Mouse (Mus musculus) macrophage (primary cell): ENCODE data around the gene Me1. TPM values are rescaled to one million over a fixed set of nuclear protein-coding genes. Genes with fewer than 3 reads are reported as not detected.

Experiments used
- H3K27ac ChIP-seq: fragments of 350-480 bp; formaldehyde crosslinking; 2 replicates; pipeline ENCODE4 v1.9.0; 2021
- H3K36me3 ChIP-seq: fragments of 350-480 bp; formaldehyde crosslinking; 2 replicates; pipeline ENCODE4 v1.9.0; 2021; ENCODE audit errors: inconsistent target
- H3K4me3 ChIP-seq: fragments of 350-480 bp; formaldehyde crosslinking; 2 replicates; pipeline ENCODE4 v1.9.0; 2021; ENCODE audit errors: inconsistent target
- H3K79me2 ChIP-seq: fragments of 350-480 bp; formaldehyde crosslinking; 2 replicates; pipeline ENCODE4 v1.9.0; 2021; ENCODE audit errors: inconsistent target
- WGBS: methylation state at CpG from one replicate; pipeline ENCODE4 v1.1.7; 2026; ENCODE audit warnings: inconsistent platforms; ENCODE audit not compliant: missing documents; 5-methylcytosine and 5-hydroxymethylcytosine counted together
- polyA plus RNA-seq: library from polyadenylated mRNA; stranded (reverse); fragments of 250-400 nt; gene quantifications from 3 replicates; pipeline ENCODE4 v1.2.4, GENCODE M21; 2018; ENCODE audit warnings: inconsistent platforms

Gene Me1
- polyA plus RNA-seq, 1 experiment from 2014 or later = 0.80 TPM

DNA sequence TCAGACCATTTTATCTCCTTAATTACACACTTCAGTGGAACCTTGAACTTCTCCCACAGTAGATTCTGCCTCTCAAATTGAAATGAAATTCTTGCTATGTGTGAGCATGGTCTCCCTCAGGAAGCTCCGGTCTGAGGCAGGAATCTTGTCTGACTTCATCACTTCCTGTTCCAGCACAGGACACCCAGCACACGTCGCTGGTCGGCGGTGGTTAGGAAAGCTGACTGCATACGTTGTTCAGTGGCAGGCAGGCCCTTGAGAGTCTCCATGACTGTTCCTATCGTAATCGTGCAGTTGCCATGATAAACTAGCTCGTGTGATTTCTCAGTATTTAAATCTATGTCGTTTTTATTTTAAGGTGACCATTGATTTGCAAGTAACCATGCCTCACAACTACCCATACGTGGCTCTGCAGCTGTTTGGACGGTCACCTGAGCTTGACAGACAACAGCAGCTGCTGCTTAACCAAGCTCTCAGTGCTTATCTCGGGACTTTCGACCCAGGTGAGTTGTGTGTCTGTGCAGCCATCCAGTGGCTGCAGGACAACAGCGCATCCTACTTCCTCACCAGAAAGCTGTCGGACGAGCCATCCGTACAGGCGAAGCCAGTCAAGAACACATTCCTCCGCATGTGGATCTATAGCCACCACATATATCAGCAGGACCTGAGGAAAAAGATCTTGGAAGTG lies 122.0 kb downstream of the Me1 start:
- H3K27ac ChIP-seq = no peak overlapping the region
- H3K36me3 ChIP-seq = peaks cover 8% of the 10 kb centered on the region; the same call in 1 of the 2 replicates
- H3K79me2 ChIP-seq = no peaks in the 10 kb centered on the region; the same call in 1 of the 2 replicates
- no peak overlapping the region for H3K4me3 ChIP-seq
- WGBS = 64% methylated on average over 20 of the region's 20 CpGs

- H3K4me3 ChIP-seq = peak overlapping the region; percentile 43
- WGBS = 5% methylated on average over 13 of the region's 13 CpGs
- no peaks in the 10 kb centered on the region; the same call in 1 of the 2 replicates for H3K79me2 ChIP-seq
- H3K27ac ChIP-seq = no peak overlapping the region
- peaks cover 12% of the 10 kb centered on the region; the same call in 1 of the 2 replicates for H3K36me3 ChIP-seq
These were observed 123.0 kb downstream of the Me1 start for GRCm38 (mm10) chr9:86572636-86573291.

DNA sequence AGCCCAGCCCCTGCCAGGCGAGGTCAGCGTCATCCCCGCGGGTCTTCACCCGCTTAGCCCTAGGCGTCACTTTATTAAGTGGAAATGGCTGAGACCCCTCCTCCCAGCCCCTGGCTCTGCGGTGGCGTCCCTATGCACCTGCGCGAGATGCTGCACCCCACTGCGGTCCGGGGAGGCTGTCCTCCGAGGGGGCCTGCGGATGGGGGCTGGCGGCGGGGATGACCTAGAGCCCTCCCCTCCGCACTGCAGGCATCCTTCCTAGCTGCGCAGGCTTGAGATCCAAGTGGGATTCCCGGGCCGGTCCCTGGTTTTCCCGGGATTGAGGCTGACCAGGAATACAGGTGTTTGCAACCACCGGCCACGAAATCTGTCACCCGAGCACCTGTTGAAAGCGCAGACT lies 123.6 kb downstream of the Me1 start:
- Histone ChIP-seq H3K36me3 (peaks cover 12% of the 10 kb centered on the region; the same call in 1 of the 2 replicates), H3K4me3 (peak overlapping the region; percentile 43), H3K27ac (no peak overlapping the region), H3K79me2 (no peaks in the 10 kb centered on the region; the same call in 1 of the 2 replicates)
- 1% methylated on average over 25 of the region's 25 CpGs for WGBS

DNA sequence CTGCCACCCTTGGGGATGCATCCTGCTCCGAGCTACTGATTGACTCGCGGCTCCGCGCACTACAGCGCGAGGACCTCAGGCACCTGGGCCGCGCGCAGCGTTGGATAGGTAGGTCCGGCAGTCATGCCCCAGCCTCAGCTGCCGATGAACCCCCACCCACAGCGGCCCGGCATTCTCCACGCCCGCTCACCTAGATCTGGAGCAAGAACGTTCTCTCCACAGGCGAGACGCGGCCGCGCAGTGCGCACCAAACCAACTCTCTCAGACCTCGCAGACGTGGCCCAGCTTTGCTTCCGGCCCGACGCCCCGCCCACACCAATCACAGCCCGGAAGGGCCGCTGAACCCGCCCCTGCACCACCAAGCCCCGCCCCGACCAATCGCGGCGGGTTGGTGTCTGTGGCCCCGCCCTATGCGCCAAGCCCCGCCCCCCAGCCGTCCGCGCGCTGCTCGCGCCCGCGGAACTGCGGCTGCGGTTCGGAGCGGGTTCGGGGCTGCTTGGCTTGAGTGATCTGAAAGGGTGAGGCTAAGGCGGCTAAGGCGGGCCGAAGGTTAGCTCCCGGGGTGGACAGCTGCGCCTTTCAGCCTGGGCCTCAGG lies 124.1 kb downstream of the Me1 start, which contains the start of the genes Pgm3 and Rwdd2a:
Gene Pgm3 (minus strand): TSS at position 303 of the 596 bp plus-strand sequence.
Gene Rwdd2a (plus strand): TSS at position 452 of the 596 bp plus-strand sequence.
- WGBS = under 1% methylated on average over 54 of the region's 59 CpGs
- Histone ChIP-seq H3K79me2 (no peaks in the 10 kb centered on the region; the same call in 1 of the 2 replicates), H3K36me3 (peaks cover 15% of the 10 kb centered on the region; the same call in 1 of the 2 replicates), H3K27ac (no peak within 1 kb of the TSS), H3K4me3 (peak within 1 kb of the TSS; percentile 62)

DNA sequence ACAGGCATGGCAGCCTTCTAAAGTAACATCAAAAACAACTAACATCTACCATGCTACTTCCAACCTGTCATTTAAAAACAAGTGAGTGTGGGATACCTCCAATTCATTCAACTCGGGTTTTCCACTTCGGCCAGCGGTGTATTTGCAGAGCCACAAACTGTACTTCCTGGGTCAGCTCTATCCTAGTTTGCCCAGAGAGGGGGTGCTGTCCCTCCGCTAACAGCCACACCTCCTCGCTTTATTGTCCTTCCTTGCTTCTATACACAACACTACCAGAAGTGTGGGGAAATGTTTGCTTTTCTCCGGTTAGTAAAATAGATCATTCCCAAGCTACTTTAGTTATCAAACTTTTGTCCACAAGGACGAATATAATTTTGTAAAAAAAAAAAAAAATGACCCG lies 124.8 kb downstream of the Me1 start:
- peaks cover 16% of the 10 kb centered on the region; the same call in 1 of the 2 replicates for H3K36me3 ChIP-seq
- no peak overlapping the region for H3K27ac ChIP-seq
- 29% methylated on average over 8 of the region's 8 CpGs for WGBS
- peak overlapping the region; percentile 62 for H3K4me3 ChIP-seq
- no peaks in the 10 kb centered on the region; the same call in 1 of the 2 replicates for H3K79me2 ChIP-seq

GRCm38 (mm10) chr9:86570261-86570890 lies 125.4 kb downstream of the Me1 start:
- peak overlapping the region; percentile 62; the same call in 1 of the 2 replicates for H3K4me3 ChIP-seq
- peaks cover 17% of the 10 kb centered on the region; the same call in 1 of the 2 replicates for H3K36me3 ChIP-seq
- WGBS = 91% methylated on average over 10 of the region's 10 CpGs
- H3K79me2 ChIP-seq = no peaks in the 10 kb centered on the region; the same call in 1 of the 2 replicates
- H3K27ac ChIP-seq = no peak overlapping the region

- Histone ChIP-seq H3K27ac (no peak overlapping the region), H3K36me3 (peaks cover 26% of the 10 kb centered on the region), H3K4me3 (no peak overlapping the region), H3K79me2 (no peaks in the 10 kb centered on the region; the same call in 1 of the 2 replicates)
- WGBS = 90% methylated on average over 3 of the region's 3 CpGs
These were observed 126.3 kb downstream of the Me1 start for GRCm38 (mm10) chr9:86569314-86569910.

DNA sequence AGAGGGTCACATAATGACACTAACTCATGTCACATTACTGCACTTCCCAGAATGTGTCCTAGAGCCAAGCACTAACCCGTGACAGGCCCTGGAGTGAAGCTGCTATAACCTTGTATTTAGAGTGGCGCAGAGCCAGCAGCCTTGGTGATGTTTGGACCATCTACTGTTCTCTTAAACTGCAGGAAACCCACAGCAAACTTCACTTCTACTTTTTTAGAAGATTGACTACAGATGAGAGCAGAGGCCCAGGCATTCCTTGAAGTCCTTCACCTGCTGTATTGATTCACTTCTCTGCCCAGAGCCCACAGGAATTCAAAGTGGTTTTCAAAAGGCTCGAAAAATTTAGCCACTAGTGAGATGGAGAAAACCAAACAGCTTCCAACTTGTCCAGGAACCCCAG lies 135.2 kb downstream of the Me1 start:
- no peak overlapping the region for H3K4me3 ChIP-seq
- no peak overlapping the region for H3K27ac ChIP-seq
- WGBS = 82% methylated on average over 3 of the region's 3 CpGs
- H3K36me3 ChIP-seq = peaks cover 52% of the 10 kb centered on the region
- no peaks in the 10 kb centered on the region for H3K79me2 ChIP-seq

GRCm38 (mm10) chr9:86554641-86555040 lies 141.1 kb downstream of the Me1 start:
- Histone ChIP-seq H3K4me3 (no peak overlapping the region), H3K27ac (no peak overlapping the region)

GRCm38 (mm10) chr9:86553886-86554285 lies 141.9 kb downstream of the Me1 start:
- H3K27ac ChIP-seq = no peak overlapping the region
- H3K4me3 ChIP-seq = no peak overlapping the region
- no peaks in the 10 kb centered on the region for H3K79me2 ChIP-seq
- H3K36me3 ChIP-seq = peaks cover 71% of the 10 kb centered on the region
- 91% methylated on average over 9 of the region's 9 CpGs for WGBS

More at GRCm38 (mm10) chr9:86554641-86555040, 141.1 kb downstream of the Me1 start:
- WGBS = 98% methylated on average over 4 of the region's 4 CpGs
- Histone ChIP-seq H3K36me3 (peaks cover 69% of the 10 kb centered on the region), H3K79me2 (no peaks in the 10 kb centered on the region)

- H3K4me3 ChIP-seq = no peak overlapping the region
- H3K27ac ChIP-seq = no peak overlapping the region
- H3K79me2 ChIP-seq = no peaks in the 10 kb centered on the region
- 96% methylated on average over 3 of the region's 3 CpGs for WGBS
- H3K36me3 ChIP-seq = peaks cover 72% of the 10 kb centered on the region
These were observed 145.0 kb downstream of the Me1 start for GRCm38 (mm10) chr9:86550717-86551116.

DNA sequence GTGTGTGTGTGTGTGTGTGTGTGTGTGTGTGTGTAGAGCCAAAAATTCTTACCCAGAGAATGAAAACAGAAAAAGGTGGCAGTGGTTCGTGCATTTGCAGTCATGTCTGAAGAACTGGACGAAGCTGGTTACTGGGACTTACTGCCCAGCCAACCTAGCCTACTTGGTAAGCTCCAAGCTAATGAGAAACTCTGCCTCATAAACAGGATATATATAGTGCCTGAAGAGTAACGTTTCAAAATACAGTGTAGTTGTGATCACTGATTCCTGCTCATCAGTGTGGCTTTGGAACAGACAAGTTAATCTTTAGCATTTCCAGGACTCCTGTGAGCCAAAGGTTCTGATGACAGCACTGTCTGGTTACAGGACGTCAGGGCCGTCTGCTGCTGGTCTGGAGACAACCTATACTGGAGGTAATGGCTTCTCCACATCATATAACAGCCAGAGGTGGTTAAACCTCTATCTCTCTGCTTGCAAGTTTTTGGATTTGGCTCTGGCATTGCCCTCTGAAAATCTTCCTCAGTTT lies 146.1 kb downstream of the Me1 start:
- WGBS = 95% methylated on average over 5 of the region's 5 CpGs
- no peaks in the 10 kb centered on the region for H3K79me2 ChIP-seq
- H3K36me3 ChIP-seq = peaks cover 61% of the 10 kb centered on the region
- H3K27ac ChIP-seq = no peak overlapping the region
- H3K4me3 ChIP-seq = no peak overlapping the region

DNA sequence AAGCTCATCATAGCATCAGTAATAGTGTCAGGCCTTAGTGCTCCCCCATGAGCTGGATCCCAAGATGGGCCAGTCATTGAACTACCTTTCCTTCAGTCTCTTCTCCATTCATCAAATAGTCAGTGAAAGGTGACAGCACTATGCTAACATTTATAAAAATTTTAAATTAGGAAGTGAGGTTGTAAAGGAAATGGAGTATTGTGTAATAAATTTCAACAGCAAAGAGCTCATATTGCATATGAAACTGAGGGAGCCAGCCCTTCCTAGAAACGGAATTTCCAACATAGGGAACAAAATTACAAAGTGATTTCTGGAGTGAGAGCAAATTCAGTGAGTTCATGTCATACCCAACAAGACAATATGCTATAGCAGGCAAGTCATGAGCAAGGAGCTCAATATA lies 151.2 kb downstream of the Me1 start:
- Histone ChIP-seq H3K79me2 (no peaks in the 10 kb centered on the region), H3K4me3 (no peak overlapping the region), H3K27ac (peak overlapping the region; percentile 17; the same call in 1 of the 2 replicates), H3K36me3 (peaks cover 35% of the 10 kb centered on the region)
- 0% methylated on average over 1 of the region's 1 CpGs for WGBS

- no peak overlapping the region for H3K27ac ChIP-seq
- no peak overlapping the region for H3K4me3 ChIP-seq
- H3K79me2 ChIP-seq = no peaks in the 10 kb centered on the region
- 86% methylated on average over 3 of the region's 3 CpGs for WGBS
- H3K36me3 ChIP-seq = peaks cover 27% of the 10 kb centered on the region
These were observed 152.3 kb downstream of the Me1 start for GRCm38 (mm10) chr9:86543451-86543850.
